Mouse (Mus musculus): ENCODE measurements at regions not wholly inside any gene's neighbourhood (a gene's known extent, or its start where the extent isn't known, plus 50 kb on each side); places are given as distances from the start of the nearest gene placed in this dataset.

DNA sequence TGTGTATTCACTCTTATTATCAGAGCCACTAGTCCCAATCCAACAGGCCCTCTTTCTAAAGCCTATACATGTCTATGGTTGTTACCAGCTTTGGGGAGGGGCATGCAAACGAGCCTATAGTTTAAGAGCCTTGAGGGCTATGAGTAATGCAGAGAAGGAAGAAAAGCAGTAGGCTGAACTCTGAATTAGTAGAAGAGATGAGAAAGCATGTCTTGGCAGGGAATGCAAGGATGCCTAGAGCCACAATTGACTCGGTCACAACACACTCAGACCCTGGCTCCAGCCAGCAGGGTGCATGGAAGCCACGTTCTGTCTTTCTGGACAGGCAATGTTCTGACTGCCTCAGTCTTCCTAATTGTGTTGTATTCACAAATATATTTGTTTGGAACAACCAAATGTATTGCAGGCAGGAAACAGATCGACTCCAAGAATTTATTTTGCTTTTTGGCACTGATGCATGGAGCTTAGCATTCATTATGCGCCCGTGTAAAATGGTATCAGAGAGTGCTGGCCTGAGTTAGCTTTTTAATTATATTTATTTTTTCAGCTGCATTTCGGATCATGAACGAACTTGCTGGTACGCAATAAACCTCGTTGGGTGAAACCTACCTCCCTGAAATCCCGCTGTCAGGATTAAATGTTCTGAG, 110.2 kb downstream of the Rybp start:
- TF ChIP-seq EP300 (IDR thresholded peaks at IDR 0.05; ENCODE audit: insufficient read depth, low read depth, low read length) (no peak), CTCF (IDR thresholded peaks at IDR 0.05) (no peak), POLR2A (IDR thresholded peaks at IDR 0.05; ENCODE audit: insufficient read depth, low read depth, low read length) (no peak)
